Mouse (Mus musculus) CH12.LX (cell line): ENCODE results near the gene Gdf3.

Experiments used
- CHD1 ChIP-seq: IDR thresholded peaks from 2 replicates; pipeline ENCODE4 v1.6.1; 2012; ENCODE audit warnings: low read depth, low read length, improper control_type of control experiment, inconsistent platforms
- CTCF ChIP-seq, 2 experiments: IDR thresholded peaks in 1 of 2; conservative IDR thresholded peaks in 1 of 2; 2 replicates each; pipeline ENCODE4 v1.5.1; 2011 to 2012; ENCODE audit warnings: low read depth in 2 of 2, low read length in 2 of 2, improper control_type of control experiment in 1 of 2, inconsistent platforms in 1 of 2, mild to moderate bottlenecking in 1 of 2, moderate library complexity in 1 of 2
- E2F4 ChIP-seq: IDR thresholded peaks from 2 replicates; pipeline ENCODE4 v1.6.1; 2011; ENCODE audit warnings: low read depth, low read length, improper control_type of control experiment; ENCODE audit not compliant: insufficient replicate concordance
- ELF1 ChIP-seq: IDR thresholded peaks from 2 replicates; pipeline ENCODE4 v1.6.1; 2014; ENCODE audit warnings: low read depth, mild to moderate bottlenecking, inconsistent platforms, low read length, improper control_type of control experiment
- EP300 ChIP-seq: IDR thresholded peaks from 2 replicates; pipeline ENCODE4 v1.6.1; 2011; ENCODE audit warnings: low read length, improper control_type of control experiment
- ETS1 ChIP-seq: conservative IDR thresholded peaks from 2 replicates; pipeline ENCODE4 v1.6.1; 2012; ENCODE audit warnings: low read depth, mild to moderate bottlenecking, inconsistent platforms, low read length, improper control_type of control experiment, moderate library complexity
- MAZ ChIP-seq: IDR thresholded peaks from 2 replicates; pipeline ENCODE4 v1.6.1; 2012; ENCODE audit warnings: low read depth, mild to moderate bottlenecking, inconsistent platforms, low read length, improper control_type of control experiment, moderate library complexity
- MXI1 ChIP-seq: IDR thresholded peaks from 2 replicates; pipeline ENCODE4 v1.6.1; 2011; ENCODE audit warnings: mild to moderate bottlenecking, low read depth, low read length, improper control_type of control experiment
- POLR2A ChIP-seq: IDR thresholded peaks from 2 replicates; pipeline ENCODE4 v1.6.1; 2011; ENCODE audit warnings: low read depth, mild to moderate bottlenecking, improper control_type of control experiment, low read length
- RCOR1 ChIP-seq: conservative IDR thresholded peaks from 2 replicates; pipeline ENCODE4 v1.6.1; 2012; ENCODE audit warnings: low read depth, mild to moderate bottlenecking, inconsistent platforms, low read length, improper control_type of control experiment
- SMC3 ChIP-seq: IDR thresholded peaks from 2 replicates; pipeline ENCODE4 v1.6.1; 2011; ENCODE audit warnings: low read depth, low read length, improper control_type of control experiment
- TCF12 ChIP-seq: IDR thresholded peaks from 2 replicates; pipeline ENCODE4 v1.6.1; 2014; ENCODE audit warnings: low read depth, mild to moderate bottlenecking, inconsistent platforms, low read length, improper control_type of control experiment
- ZC3H11A ChIP-seq: IDR thresholded peaks from 2 replicates; pipeline ENCODE4 v1.6.1; 2012; ENCODE audit warnings: low read depth, mild to moderate bottlenecking, inconsistent platforms, low read length, improper control_type of control experiment
- ZNF384 ChIP-seq: IDR thresholded peaks from 2 replicates; pipeline ENCODE4 v1.6.1; 2012; ENCODE audit warnings: low read depth, low read length, improper control_type of control experiment, inconsistent platforms

- no peak for TF ChIP-seq CTCF (conservative IDR thresholded peaks at IDR 0.05 in 1 of 2, IDR thresholded peaks at IDR 0.05 in 1 of 2; ENCODE audit: low read depth in 2 of 2, low read length in 2 of 2)
- TF ChIP-seq MAZ, result no peak
- TF ChIP-seq ETS1, result no peak
- no peak for TF ChIP-seq POLR2A
- TF ChIP-seq SMC3, result no peak
- no peak for TF ChIP-seq ELF1
- TF ChIP-seq TCF12, result no peak
- TF ChIP-seq EP300, result no peak
- TF ChIP-seq ZC3H11A, result no peak
- TF ChIP-seq RCOR1, result no peak
- no peak for TF ChIP-seq ZNF384
- no peak for TF ChIP-seq E2F4
- TF ChIP-seq CHD1, result no peak
- TF ChIP-seq MXI1, result no peak
Observed at GRCm38 (mm10) chr6:122657630-122658029, 47.7 kb upstream of the Gdf3 start.
